Mouse (Mus musculus) C2C12 (cell line): ENCODE measurements around the gene Kpna3. TPM values are rescaled to one million over a fixed set of nuclear protein-coding genes. Genes with fewer than 3 reads are reported as not detected.

ENCODE experiments used
- H3K27me3 ChIP-seq: one replicate; pipeline ENCODE4 v1.6.1; 2011; ENCODE audit not compliant: control insufficient read depth, insufficient read depth, insufficient read length
- H3K36me3 ChIP-seq: one replicate; pipeline ENCODE4 v1.6.1; 2011; ENCODE audit not compliant: control insufficient read depth, insufficient read depth
- H3K4me3 ChIP-seq: one replicate; pipeline ENCODE4 v1.5.1; 2011; ENCODE audit warnings: mild to moderate bottlenecking, control low read depth; ENCODE audit not compliant: poor library complexity, insufficient read depth, severe bottlenecking
- H3K79me2 ChIP-seq: one replicate; pipeline ENCODE4 v1.6.1; 2011; ENCODE audit not compliant: control insufficient read depth, insufficient read depth
- H3K79me3 ChIP-seq: one replicate; pipeline ENCODE4 v1.6.1; 2011; ENCODE audit warnings: low read depth, control low read depth
- H3ac ChIP-seq: one replicate; pipeline ENCODE3; 2011; ENCODE audit warnings: low read depth; ENCODE audit not compliant: control insufficient read depth, insufficient read length
- CEBPB ChIP-seq: IDR thresholded peaks from one replicate; pipeline ENCODE4 v1.6.1; 2011; ENCODE audit warnings: low read depth, mild to moderate bottlenecking, control low read depth, moderate library complexity
- CTCF ChIP-seq: IDR thresholded peaks from one replicate; pipeline ENCODE4 v1.5.1; 2011; ENCODE audit not compliant: control insufficient read depth, insufficient read depth, insufficient read length
- FOSL1 ChIP-seq: IDR thresholded peaks from one replicate; pipeline ENCODE4 v1.8.0; 2011; ENCODE audit warnings: mild to moderate bottlenecking, low read length; ENCODE audit not compliant: poor library complexity, insufficient read depth, severe bottlenecking
- MAX ChIP-seq: IDR thresholded peaks from one replicate; pipeline ENCODE4 v1.6.1; 2011; ENCODE audit warnings: mild to moderate bottlenecking, control low read depth
- MYOD1 ChIP-seq: IDR thresholded peaks from one replicate; pipeline ENCODE4 v1.6.1; 2011; ENCODE audit warnings: low read depth; ENCODE audit not compliant: control insufficient read depth, insufficient read length
- MYOG ChIP-seq: IDR thresholded peaks from one replicate; pipeline ENCODE4 v1.6.1; 2011; ENCODE audit not compliant: control insufficient read depth, insufficient read length; ENCODE audit errors: extremely low read depth
- USF1 ChIP-seq: IDR thresholded peaks from one replicate; pipeline ENCODE4 v1.6.1; 2011; ENCODE audit warnings: low read depth, mild to moderate bottlenecking, control low read depth, moderate library complexity
- polyA plus RNA-seq: library from polyadenylated mRNA; unstranded; fragments of >200 nt; fragmentation: generic; extraction: Trizol; gene quantifications from one replicate; pipeline ENCODE4 v1.2.1, GENCODE M21; 2012; ENCODE audit warnings: missing spikeins

Kpna3 gene
- polyA plus RNA-seq, 1 experiment = 14.9 TPM

GRCm38 (mm10) chr14:61367290-61367689 is 72.4 kb downstream of the Kpna3 start:
- no peaks in the 10 kb centered on the region for H3K79me2 ChIP-seq

GRCm38 (mm10) chr14:61364656-61365055 is 75.0 kb downstream of the Kpna3 start:
- Histone ChIP-seq H3K79me2 (no peaks in the 10 kb centered on the region), H3K79me3 (no peaks in the 10 kb centered on the region), H3K4me3 (no peak overlapping the region), H3K36me3 (peaks cover 37% of the 10 kb centered on the region), H3K27me3 (no peaks in the 10 kb centered on the region), H3ac (no peak overlapping the region)
- TF ChIP-seq FOSL1 (no peak), MAX (no peak), MYOG (no peak), MYOD1 (no peak), USF1 (no peak), CTCF (no peak), CEBPB (no peak)

More at GRCm38 (mm10) chr14:61367290-61367689, 72.4 kb downstream of the Kpna3 start:
- TF ChIP-seq USF1 = no peak
- TF ChIP-seq CTCF = no peak
- no peak for TF ChIP-seq CEBPB
- TF ChIP-seq MYOG = no peak
- peaks cover 63% of the 10 kb centered on the region for H3K36me3 ChIP-seq
- no peak overlapping the region for H3K4me3 ChIP-seq
- H3K79me3 ChIP-seq = peaks cover 2% of the 10 kb centered on the region
- no peak overlapping the region for H3ac ChIP-seq
- no peaks in the 10 kb centered on the region for H3K27me3 ChIP-seq

GRCm38 (mm10) chr14:61363734-61364133 is 75.9 kb downstream of the Kpna3 start:
- no peaks in the 10 kb centered on the region for H3K79me2 ChIP-seq
- no peak overlapping the region for H3ac ChIP-seq
- no peaks in the 10 kb centered on the region for H3K27me3 ChIP-seq
- H3K79me3 ChIP-seq = no peaks in the 10 kb centered on the region
- H3K4me3 ChIP-seq = no peak overlapping the region
- TF ChIP-seq FOSL1 (no peak), USF1 (no peak), CEBPB (no peak), MYOD1 (no peak), MYOG (no peak), MAX (no peak)
- H3K36me3 ChIP-seq = peaks cover 32% of the 10 kb centered on the region

GRCm38 (mm10) chr14:61362268-61362667 is 77.4 kb downstream of the Kpna3 start:
- H3ac ChIP-seq = no peak overlapping the region
- no peak overlapping the region for H3K4me3 ChIP-seq
- H3K79me2 ChIP-seq = no peaks in the 10 kb centered on the region
- peaks cover 28% of the 10 kb centered on the region for H3K36me3 ChIP-seq
- TF ChIP-seq MYOG (no peak), MYOD1 (no peak), FOSL1 (no peak), MAX (no peak), CTCF (no peak), USF1 (no peak), CEBPB (no peak)
- no peaks in the 10 kb centered on the region for H3K27me3 ChIP-seq
- H3K79me3 ChIP-seq = no peaks in the 10 kb centered on the region

- Histone ChIP-seq H3K36me3 (peaks cover 16% of the 10 kb centered on the region), H3ac (no peak overlapping the region), H3K27me3 (no peaks in the 10 kb centered on the region), H3K79me3 (no peaks in the 10 kb centered on the region), H3K79me2 (no peaks in the 10 kb centered on the region), H3K4me3 (no peak overlapping the region)
- TF ChIP-seq FOSL1 (no peak), USF1 (no peak), CEBPB (no peak), MYOG (no peak), MAX (no peak), CTCF (no peak), MYOD1 (no peak)
Observed at GRCm38 (mm10) chr14:61360981-61361511, 78.6 kb downstream of the Kpna3 start.
